Mouse (Mus musculus) cerebellum, adult 2 months (tissue): Measurements from ENCODE around the gene Gm43518.

ENCODE experiments used
- CTCF ChIP-seq: fragments of 200-500 bp; IDR thresholded peaks from 2 replicates; pipeline ENCODE4 v1.5.1; 2011; ENCODE audit warnings: low read depth, mild to moderate bottlenecking, control low read depth, low read length, moderate library complexity, borderline replicate concordance; ENCODE audit not compliant: insufficient read depth
- POLR2A ChIP-seq: fragments of 200-500 bp; IDR thresholded peaks from 2 replicates; pipeline ENCODE4 v1.6.1; 2011; ENCODE audit warnings: low read length, control low read depth, borderline replicate concordance; ENCODE audit not compliant: insufficient read depth

DNA sequence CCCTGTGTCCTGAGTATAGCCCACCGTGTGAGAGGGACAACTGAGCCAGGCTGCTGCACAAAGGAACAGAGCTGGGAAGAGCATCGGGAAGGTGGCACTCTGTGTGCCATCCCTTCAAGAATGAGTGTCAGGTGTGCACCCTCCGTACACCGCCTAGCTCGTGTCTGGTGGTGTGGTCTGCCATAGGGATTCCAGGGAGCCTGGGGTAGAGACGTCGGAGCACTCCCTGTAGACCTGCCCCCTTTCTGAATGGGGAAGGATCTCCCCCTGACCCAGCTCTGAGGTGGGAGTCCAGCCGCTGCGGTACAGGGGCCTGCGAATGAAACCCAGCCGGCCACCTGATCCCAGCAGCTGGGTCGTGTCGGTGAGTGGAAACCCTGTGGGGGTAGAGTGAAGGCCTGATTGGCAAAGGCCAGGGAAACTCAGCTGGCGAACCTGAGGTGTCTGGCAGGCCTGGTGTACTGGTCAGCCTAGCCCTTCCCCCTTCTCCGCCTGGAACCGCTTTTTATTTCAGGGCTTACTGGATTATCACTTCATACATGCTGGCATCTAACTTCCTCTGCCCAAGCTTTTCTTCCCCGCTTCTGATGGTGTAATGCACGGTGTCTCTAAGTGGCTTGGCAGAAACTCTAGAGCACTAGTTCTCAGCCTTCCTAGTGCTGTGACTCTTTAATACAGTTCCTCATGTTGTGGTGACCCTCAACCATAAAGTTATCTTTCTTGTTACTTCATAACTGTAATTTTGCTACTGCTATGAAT is 52.2 kb downstream of the Gm43518 start:
- no peak for TF ChIP-seq CTCF
- TF ChIP-seq POLR2A, result no peak
